Mouse (Mus musculus) heart, postnatal 0 days (tissue): ENCODE data around the gene Ccdc58. TPM values are rescaled to one million over a fixed set of nuclear protein-coding genes. Genes with fewer than 3 reads are reported as not detected.

ENCODE experiments used
- ATAC-seq: fragments of 200-750 bp; cut with Nextera tagmentation; 2 replicates; pipeline ENCODE4 v1.8.0; 2017; ENCODE audit warnings: low read depth, moderate number of reproducible peaks, moderate library complexity; ENCODE audit not compliant: insufficient read depth
- DNase-seq: peaks from one replicate; pipeline ENCODE4 v3.0.0-alpha.2; 2016; ENCODE audit warnings: low spot score
- H3K27ac ChIP-seq: fragments of 300-500 bp; sonication (generic); 2 replicates; pipeline ENCODE4 v1.5.1; 2014; ENCODE audit warnings: low read depth, mild to moderate bottlenecking
- H3K27me3 ChIP-seq: fragments of 300-500 bp; sonication (generic); 2 replicates; pipeline ENCODE4 v1.6.1; 2014; ENCODE audit warnings: low read length, mixed read lengths; ENCODE audit not compliant: control insufficient read depth, insufficient read depth
- H3K36me3 ChIP-seq: fragments of 300-500 bp; sonication (generic); replicated peaks from 2 replicates; pipeline ENCODE4 v1.6.1; 2014; ENCODE audit warnings: low read length, mixed read lengths; ENCODE audit not compliant: control insufficient read depth, insufficient read depth
- H3K4me1 ChIP-seq: fragments of 300-500 bp; sonication (generic); 2 replicates; pipeline ENCODE4 v1.6.1; 2014; ENCODE audit warnings: antibody characterized with exemption; ENCODE audit not compliant: control insufficient read depth, insufficient read depth
- H3K4me2 ChIP-seq: fragments of 300-500 bp; sonication (generic); 2 replicates; pipeline ENCODE4 v1.6.1; 2014; ENCODE audit warnings: low read depth, mild to moderate bottlenecking, low read length, moderate library complexity
- H3K4me3 ChIP-seq: fragments of 300-500 bp; sonication (generic); 2 replicates; pipeline ENCODE4 v1.5.1; 2014; ENCODE audit warnings: low read depth, low read length
- H3K9ac ChIP-seq: fragments of 300-500 bp; sonication (generic); replicated peaks from 2 replicates; pipeline ENCODE4 v1.6.1; 2014; ENCODE audit warnings: low read depth, low read length, mixed read lengths
- H3K9me3 ChIP-seq: fragments of 300-500 bp; sonication (generic); replicated peaks from 2 replicates; pipeline ENCODE4 v1.6.1; 2016; ENCODE audit warnings: low read length; ENCODE audit not compliant: control insufficient read depth
- CTCF ChIP-seq: IDR thresholded peaks from 2 replicates; pipeline ENCODE4 v1.5.1; 2016; ENCODE audit warnings: antibody characterized with exemption, control low read depth, low read depth
- EP300 ChIP-seq: IDR thresholded peaks from 2 replicates; pipeline ENCODE4 v1.6.1; 2016; ENCODE audit warnings: antibody characterized with exemption, low read depth
- WGBS: fragments of 180-500 bp; shearing (Covaris S2); extraction: QIAGEN DNeasy Blood & Tissue Kit; methylation state at CpG from one replicate; pipeline ENCODE4 v1.1.7; 2014; 5-methylcytosine and 5-hydroxymethylcytosine counted together
- polyA plus RNA-seq: library from polyadenylated mRNA; unstranded; fragments of >200 nt; fragmentation: Nextera tagmentation; extraction: Ambion mirVana; gene quantifications from 2 replicates; pipeline ENCODE4 v1.2.1, GENCODE M21; 2015
- total RNA-seq: library from RNA; depleted of rRNA; stranded (reverse); fragments of >200 nt; gene quantifications from 2 replicates; pipeline ENCODE4 v1.2.3, GENCODE M21; 2014; ENCODE audit warnings: low replicate concordance

Ccdc58 gene
- total and polyA plus RNA-seq, 2 experiments from 2014 or later = 20.9 to 79.2 TPM

- peak overlapping the region; percentile 86 for H3K4me3 ChIP-seq
- WGBS = 15% methylated on average over 9 of the region's 9 CpGs
- H3K36me3 ChIP-seq = no peaks in the 10 kb centered on the region; the same call in 1 of the 2 replicates
- H3K9me3 ChIP-seq = no peaks in the 10 kb centered on the region
- H3K4me2 ChIP-seq = peak overlapping the region; percentile 87
- no peaks in the 10 kb centered on the region for H3K27me3 ChIP-seq
- DNase-seq (no peak), ATAC-seq (no peak)
- H3K27ac ChIP-seq = peak overlapping the region; percentile 100
- H3K9ac ChIP-seq = peak overlapping the region; percentile 92
- H3K4me1 ChIP-seq = peaks cover 27% of the 10 kb centered on the region
- TF ChIP-seq CTCF (peak; percentile 13; the same call in 1 of the 2 replicates), EP300 (no peak)
Observed at GRCm38 (mm10) chr16:36069819-36070575, 1.5 kb upstream of the Ccdc58 start.

- peak overlapping the region; percentile 86 for H3K4me3 ChIP-seq
- no peak for TF ChIP-seq EP300
- TF ChIP-seq CTCF = no peak
- no peaks in the 10 kb centered on the region; the same call in 1 of the 2 replicates for H3K36me3 ChIP-seq
- H3K9ac ChIP-seq = peak overlapping the region; percentile 92
- no peaks in the 10 kb centered on the region for H3K27me3 ChIP-seq
- H3K4me2 ChIP-seq = peak overlapping the region; percentile 87
- H3K27ac ChIP-seq = peak overlapping the region; percentile 100
- DNase-seq = no peak
- WGBS = 0% methylated on average over 16 of the region's 16 CpGs
- peaks cover 19% of the 10 kb centered on the region for H3K4me1 ChIP-seq
- ATAC-seq = no peak; the same call in 1 of the 2 replicates
- no peaks in the 10 kb centered on the region for H3K9me3 ChIP-seq
Observed at GRCm38 (mm10) chr16:36071071-36071449, 425 bp upstream of the Ccdc58 start.

GRCm38 (mm10) chr16:36072410-36073011 is 1.0 kb downstream of the Ccdc58 start:
- 26% methylated on average over 8 of the region's 8 CpGs for WGBS
- TF ChIP-seq EP300 = no peak
- TF ChIP-seq CTCF = no peak
- no peaks in the 10 kb centered on the region; the same call in 1 of the 2 replicates for H3K36me3 ChIP-seq
- peak overlapping the region; percentile 87 for H3K4me2 ChIP-seq
- H3K4me1 ChIP-seq = peaks cover 14% of the 10 kb centered on the region
- H3K4me3 ChIP-seq = peak overlapping the region; percentile 86
- no peaks in the 10 kb centered on the region for H3K27me3 ChIP-seq
- no peaks in the 10 kb centered on the region for H3K9me3 ChIP-seq
- DNase-seq (no peak), ATAC-seq (no peak)
- H3K27ac ChIP-seq = peak overlapping the region; percentile 100
- peak overlapping the region; percentile 92 for H3K9ac ChIP-seq

- no peaks in the 10 kb centered on the region for H3K36me3 ChIP-seq
Observed at GRCm38 (mm10) chr16:36074772-36075171, 3.3 kb downstream of the Ccdc58 start.

DNA sequence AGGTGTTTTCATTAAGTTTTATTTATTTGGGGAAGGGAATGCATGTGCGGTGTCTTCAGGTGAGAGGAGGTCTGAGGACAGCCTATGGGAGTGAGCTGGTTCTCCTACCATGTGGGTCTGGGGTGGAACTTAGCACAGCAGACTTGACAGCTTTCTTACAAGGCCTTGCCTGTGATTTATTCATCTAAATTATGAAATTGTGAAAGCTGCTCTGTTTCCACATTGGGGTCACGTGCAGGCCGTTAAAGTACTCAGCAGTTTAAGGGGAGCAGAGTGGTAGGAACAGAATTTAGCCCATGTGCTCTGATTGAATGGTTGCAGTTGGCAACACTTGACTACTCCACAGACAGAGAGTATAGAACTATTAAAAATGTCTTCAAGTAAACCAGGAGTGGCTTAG is 8.4 kb downstream of the Ccdc58 start:
- no peak for DNase-seq
- ATAC-seq = no peak
- Histone ChIP-seq H3K9me3 (no peaks in the 10 kb centered on the region), H3K9ac (no peak overlapping the region), H3K4me1 (no peaks in the 10 kb centered on the region), H3K27ac (no peak overlapping the region), H3K36me3 (peaks cover 16% of the 10 kb centered on the region), H3K4me3 (no peak overlapping the region), H3K4me2 (no peak overlapping the region), H3K27me3 (no peaks in the 10 kb centered on the region)
- WGBS = 95% methylated on average over 3 of the region's 3 CpGs
- TF ChIP-seq CTCF = no peak
- no peak for TF ChIP-seq EP300

More at GRCm38 (mm10) chr16:36074772-36075171, 3.3 kb downstream of the Ccdc58 start:
- DNase-seq (no peak), ATAC-seq (no peak)
- TF ChIP-seq CTCF (no peak), EP300 (no peak)
- 86% methylated on average over 3 of the region's 3 CpGs for WGBS
- no peaks in the 10 kb centered on the region for H3K4me1 ChIP-seq
- H3K27ac ChIP-seq = no peak overlapping the region
- no peak overlapping the region for H3K4me3 ChIP-seq
- no peak overlapping the region for H3K4me2 ChIP-seq
- H3K9ac ChIP-seq = no peak overlapping the region
- H3K27me3 ChIP-seq = no peaks in the 10 kb centered on the region
- no peaks in the 10 kb centered on the region for H3K9me3 ChIP-seq
